ENCODE assay signal across 9 mouse cellular contexts in the genomic region with DNA sequence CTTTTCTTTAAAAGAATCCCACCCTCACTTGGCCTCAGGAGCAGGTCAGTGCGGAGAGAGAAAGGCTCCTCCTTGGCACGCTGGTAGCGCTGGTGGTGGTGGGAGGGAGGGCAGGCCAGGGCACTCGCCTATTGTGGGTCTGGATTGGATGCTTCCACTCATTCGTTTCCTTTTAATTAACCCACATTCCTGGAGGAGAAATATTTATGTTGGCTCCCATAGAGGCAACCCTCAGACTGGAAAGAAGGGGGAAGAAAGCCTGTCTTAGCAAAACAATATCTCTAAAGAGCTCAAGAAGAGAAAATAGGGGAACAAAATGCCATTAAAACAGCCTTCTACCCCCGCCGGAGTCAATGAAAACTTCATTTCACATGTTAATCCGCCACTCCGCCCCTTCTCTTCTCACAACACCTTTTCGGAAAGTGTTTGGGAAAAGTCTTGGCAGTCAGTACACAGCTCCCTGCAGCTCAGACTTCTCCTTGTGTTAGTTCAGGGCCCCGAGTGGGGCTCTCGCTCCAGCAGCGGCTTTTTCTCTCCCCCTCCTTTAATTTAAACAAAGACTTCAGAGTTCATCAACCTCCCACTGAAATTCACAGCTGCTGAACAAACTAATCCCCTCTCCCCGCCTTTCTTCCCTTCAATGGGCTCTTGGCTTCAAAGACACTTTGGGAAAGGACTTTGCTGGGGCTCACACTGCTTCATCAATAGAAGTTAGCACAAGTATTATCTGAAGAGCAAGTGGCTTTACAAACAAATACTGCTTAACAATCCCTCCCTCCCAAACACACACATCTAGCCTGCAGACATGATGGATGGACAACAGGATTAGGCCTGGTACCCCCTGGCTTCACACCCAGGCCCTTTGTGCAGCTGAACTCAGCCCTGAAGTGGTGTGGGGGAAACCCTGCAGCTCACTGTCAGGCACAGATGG. TPM values are rescaled to one million over a fixed set of nuclear protein-coding genes. Genes with fewer than 3 reads are reported as not detected.
DNase-seq lines count a peak whose midpoint lies in the region; ATAC-seq and TF ChIP-seq lines count a peak whose summit lies in the region.
"Had no signal": no experiment of that assay in that cellular context is flagged by ENCODE, and none has a peak within 500 bp of the region (broad histone marks: within the 10 kb centered on the region; RNA-seq: fewer than 3 reads in every experiment).

No protein-coding gene starts in this region.

- peak; percentile 10; the same call in 1 of the 2 replicates for TF ChIP-seq CTCF in layer of hippocampus, adult 2 months (conservative IDR thresholded peaks at IDR 0.05)

- 2% methylated on average over 14 of the region's 14 CpGs for WGBS in forebrain, embryonic 10.5 days
- WGBS in neural tube, embryonic 13.5 days = 3% methylated on average over 14 of the region's 14 CpGs

- H3K27me3 ChIP-seq in forebrain, embryonic 10.5 days (ENCODE audit: poor library complexity, severe bottlenecking) = peaks cover 100% of the 10 kb centered on the region
- H3K27me3 ChIP-seq in neural tube, embryonic 13.5 days = peaks cover 93% of the 10 kb centered on the region

- H3K9me3 ChIP-seq in forebrain, embryonic 10.5 days = no peaks in the 10 kb centered on the region
- H3K9me3 ChIP-seq in neural tube, embryonic 13.5 days = no peaks in the 10 kb centered on the region

- DNase-seq in layer of hippocampus, adult 2 months (ENCODE audit: low spot score in 2 of 2) = no peak
- DNase-seq in layer of hippocampus, adult 18-20 months (ENCODE audit: low spot score in 2 of 2) = no peak
- peak; percentile 86 for DNase-seq in forebrain, embryonic 10.5 days (ENCODE audit: extremely low spot score, low spot score)
- peak; percentile 40 for DNase-seq in kidney, postnatal 10 days
- DNase-seq in right cerebral cortex, postnatal 4 days = no peak
- DNase-seq in c-Kit-positive CD71-positive TER-119-positive erythroid progenitor cells, embryonic 14.5 days (ENCODE audit: low spot score) = no peak
- no peak for DNase-seq in spleen, postnatal 10 days (ENCODE audit: low spot score in 2 of 2)

- H3K36me3 ChIP-seq in forebrain, embryonic 10.5 days (replicated peaks) = peaks cover 10% of the 10 kb centered on the region
- no peaks in the 10 kb centered on the region for H3K36me3 ChIP-seq in neural tube, embryonic 13.5 days

- H3K4me1 ChIP-seq in forebrain, embryonic 10.5 days = peaks cover 98% of the 10 kb centered on the region
- H3K4me1 ChIP-seq in neural tube, embryonic 13.5 days (replicated peaks) = peaks cover 71% of the 10 kb centered on the region

- peak; percentile 71 for ATAC-seq in neural tube, embryonic 13.5 days (ENCODE audit: low read depth)

- peak overlapping the region; percentile 94 for H3K4me2 ChIP-seq in neural tube, embryonic 13.5 days

- H3K4me3 ChIP-seq in layer of hippocampus, adult 2 months = no peak overlapping the region
- peak overlapping the region; percentile 63 for H3K4me3 ChIP-seq in forebrain, embryonic 10.5 days
- no peak overlapping the region for H3K4me3 ChIP-seq in neural tube, embryonic 13.5 days

- H3K27ac ChIP-seq in layer of hippocampus, adult 2 months = no peak overlapping the region
- H3K27ac ChIP-seq in forebrain, embryonic 10.5 days = peak overlapping the region; percentile 88
- H3K27ac ChIP-seq in neural tube, embryonic 13.5 days (replicated peaks) = peak overlapping the region; percentile 52; the same call in 1 of the 2 replicates
- H3K27ac ChIP-seq: liver, embryonic 14.5 days had no signal

- H3K9ac ChIP-seq in neural tube, embryonic 13.5 days = no peak overlapping the region
- H3K9ac ChIP-seq: liver, embryonic 14.5 days had no signal

RNA-seq across cellular contexts. Expression of a gene that starts 21.5 kb away (rescaled TPM):
- total RNA-seq in layer of hippocampus, adult 2 months (2021) = under 1 TPM in 1 of 2 experiments, not detected in 1; 0.17 TPM
- not detected for total RNA-seq in layer of hippocampus, adult 18-20 months (2021)
- 51.3 and 61.0 TPM in 2 replicates for polyA plus RNA-seq in forebrain, embryonic 10.5 days (2016; fragmentation: Nextera tagmentation; extraction: Ambion mirVana)
- polyA plus RNA-seq in neural tube, embryonic 13.5 days (2015; fragmentation: Nextera tagmentation; extraction: Ambion mirVana) = 0.54 and 0.89 TPM in 2 replicates
- polyA plus RNA-seq: liver, embryonic 14.5 days had no signal

RNA-seq across cellular contexts. Expression of a gene that starts 30.9 kb away (rescaled TPM):
- total RNA-seq in layer of hippocampus, adult 2 months (2021) = under 1 TPM; 0.12 to 0.67 TPM
- under 1 TPM; 0.27 to 0.28 TPM for total RNA-seq in layer of hippocampus, adult 18-20 months (2021)
- 0.88 and 1.7 TPM in 2 replicates for polyA plus RNA-seq in forebrain, embryonic 10.5 days (2016; fragmentation: Nextera tagmentation; extraction: Ambion mirVana)
- polyA plus RNA-seq in neural tube, embryonic 13.5 days (2015; fragmentation: Nextera tagmentation; extraction: Ambion mirVana) = 0.13 and 0.43 TPM in 2 replicates

RNA-seq across cellular contexts. Expression of a gene that starts 37.8 kb away (rescaled TPM):
- total RNA-seq in layer of hippocampus, adult 2 months (2021) = not detected
- not detected for total RNA-seq in layer of hippocampus, adult 18-20 months (2021)
- polyA plus RNA-seq in forebrain, embryonic 10.5 days (2016; fragmentation: Nextera tagmentation; extraction: Ambion mirVana) = not detected in 2 replicates
- not detected in 2 replicates for polyA plus RNA-seq in neural tube, embryonic 13.5 days (2015; fragmentation: Nextera tagmentation; extraction: Ambion mirVana)
- polyA plus RNA-seq: liver, embryonic 14.5 days had no signal

RNA-seq across cellular contexts. Expression of a gene that starts 40.5 kb away (rescaled TPM):
- total RNA-seq in layer of hippocampus, adult 2 months (2021) = 100 to 1,000 TPM; 349 to 378 TPM
- 100 to 1,000 TPM; 379 to 385 TPM for total RNA-seq in layer of hippocampus, adult 18-20 months (2021)
- polyA plus RNA-seq in forebrain, embryonic 10.5 days (2016; fragmentation: Nextera tagmentation; extraction: Ambion mirVana) = 595 and 612 TPM in 2 replicates
- polyA plus RNA-seq in neural tube, embryonic 13.5 days (2015; fragmentation: Nextera tagmentation; extraction: Ambion mirVana) = 654 and 741 TPM in 2 replicates

RNA-seq across cellular contexts. Expression of a gene that starts 47.9 kb away (rescaled TPM):
- 10 to 100 TPM; 32.7 to 33.6 TPM for total RNA-seq in layer of hippocampus, adult 2 months (2021)
- total RNA-seq in layer of hippocampus, adult 18-20 months (2021) = 10 to 100 TPM; 30.3 to 34.3 TPM
- 48.6 and 51.6 TPM in 2 replicates for polyA plus RNA-seq in forebrain, embryonic 10.5 days (2016; fragmentation: Nextera tagmentation; extraction: Ambion mirVana)
- polyA plus RNA-seq in neural tube, embryonic 13.5 days (2015; fragmentation: Nextera tagmentation; extraction: Ambion mirVana) = 24.5 and 26.0 TPM in 2 replicates

Comparison
In these comparisons a context has a peak if more than half of its experiments do, and no peak if none do; other contexts are left out.
1. DNase-seq: peak in forebrain, embryonic 10.5 days (single experiment) and kidney, postnatal 10 days (single experiment); none in layer of hippocampus, adult 2 months (0 of 2), layer of hippocampus, adult 18-20 months (0 of 2), right cerebral cortex, postnatal 4 days (single experiment), c-Kit-positive CD71-positive TER-119-positive erythroid progenitor cells, embryonic 14.5 days (single experiment) and spleen, postnatal 10 days (0 of 2).